Mouse (Mus musculus): ENCODE results near the gene Rassf6. TPM values are rescaled to one million over a fixed set of nuclear protein-coding genes. Genes with fewer than 3 reads are reported as not detected.

The Rassf6 gene
- total and polyA plus RNA-seq, 2 experiments from 2014 or later = 0.41 to 0.65 TPM

DNA sequence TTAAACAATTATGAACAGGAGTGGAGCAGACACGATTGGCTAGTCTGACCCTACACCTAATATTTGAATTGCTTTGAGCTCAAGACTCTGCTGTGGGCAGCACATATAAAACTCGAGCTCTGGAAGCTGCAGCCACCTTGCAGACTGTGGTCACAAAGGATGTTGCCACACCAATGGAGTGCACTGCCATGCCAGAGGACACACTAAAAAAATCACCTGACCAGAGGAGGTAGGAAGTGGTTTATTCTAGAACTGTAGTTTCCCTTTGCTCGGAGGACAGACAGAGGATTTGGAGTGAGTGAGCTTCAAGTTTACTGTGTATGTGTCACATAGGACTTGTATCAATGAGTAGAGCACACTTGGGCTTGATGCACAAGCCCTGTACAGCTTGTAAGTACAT lies 84.4 kb downstream of the Rassf6 start:
- H3K36me3 ChIP-seq (replicated peaks; ENCODE audit: control insufficient read depth, insufficient read depth, low read length) = no peaks in the 10 kb centered on the region
- H3K4me3 ChIP-seq (ENCODE audit: low read depth, low read length) = no peak overlapping the region
- TF ChIP-seq CTCF (IDR thresholded peaks at IDR 0.05; ENCODE audit: low read depth) = no peak
- TF ChIP-seq EP300 (IDR thresholded peaks at IDR 0.05; ENCODE audit: low read depth) = no peak
- ATAC-seq (ENCODE audit: insufficient read depth, low read depth) (no peak), DNase-seq (ENCODE audit: low spot score) (no peak)
- H3K4me1 ChIP-seq (ENCODE audit: control insufficient read depth, insufficient read depth) = no peaks in the 10 kb centered on the region
- no peak overlapping the region for H3K4me2 ChIP-seq (ENCODE audit: low read depth, low read length)
- H3K9ac ChIP-seq (replicated peaks; ENCODE audit: low read depth, low read length) = no peak overlapping the region
- WGBS = 71% methylated on average over 3 of the region's 3 CpGs
- no peaks in the 10 kb centered on the region for H3K9me3 ChIP-seq (replicated peaks; ENCODE audit: control insufficient read depth, low read length)
- no peaks in the 10 kb centered on the region for H3K27me3 ChIP-seq (ENCODE audit: control insufficient read depth, insufficient read depth, low read length)
- no peak overlapping the region for H3K27ac ChIP-seq (ENCODE audit: low read depth)

Other genes starting within 250 kb of the Rassf6 start
- 31.3 and 32.2 TPM in 2 replicates for gene Alb, start 179.8 kb downstream of the Rassf6 start, total RNA-seq (2014; rRNA removed; ENCODE audit: low replicate concordance)
- gene Alb, start 179.8 kb downstream of the Rassf6 start, polyA plus RNA-seq (2015; fragmentation: Nextera tagmentation; extraction: Ambion mirVana) = 0.40 and 1.2 TPM in 2 replicates
- 6.1 and 6.4 TPM in 2 replicates for gene Afp, start 149.9 kb downstream of the Rassf6 start, total RNA-seq (2014; rRNA removed; ENCODE audit: low replicate concordance)
- 0.25 and 0.51 TPM in 2 replicates for gene Afp, start 149.9 kb downstream of the Rassf6 start, polyA plus RNA-seq (2015; fragmentation: Nextera tagmentation; extraction: Ambion mirVana)
- not detected in 2 replicates for gene Afm, start 121.7 kb downstream of the Rassf6 start, total RNA-seq (2014; rRNA removed; ENCODE audit: low replicate concordance)
- gene Afm, start 121.7 kb downstream of the Rassf6 start, polyA plus RNA-seq (2015; fragmentation: Nextera tagmentation; extraction: Ambion mirVana) = not detected in 2 replicates
- not detected in 2 replicates for gene 5830473C10Rik, start 79.5 kb downstream of the Rassf6 start, total RNA-seq (2014; rRNA removed; ENCODE audit: low replicate concordance)
- not detected in 2 replicates for gene 5830473C10Rik, start 79.5 kb downstream of the Rassf6 start, polyA plus RNA-seq (2015; fragmentation: Nextera tagmentation; extraction: Ambion mirVana)
- gene Cxcl5, start 118.7 kb upstream of the Rassf6 start, total RNA-seq (2014; rRNA removed; ENCODE audit: low replicate concordance) = not detected in 2 replicates
- gene Cxcl5, start 118.7 kb upstream of the Rassf6 start, polyA plus RNA-seq (2015; fragmentation: Nextera tagmentation; extraction: Ambion mirVana) = 0.10 and 0.14 TPM in 2 replicates
- 2.9 and 4.8 TPM in 2 replicates for gene Ppbp, start 127.9 kb upstream of the Rassf6 start, total RNA-seq (2014; rRNA removed; ENCODE audit: low replicate concordance)
- 1.1 and 1.5 TPM in 2 replicates for gene Ppbp, start 127.9 kb upstream of the Rassf6 start, polyA plus RNA-seq (2015; fragmentation: Nextera tagmentation; extraction: Ambion mirVana)
- 45.1 and 102 TPM in 2 replicates for gene Pf4, start 131.8 kb upstream of the Rassf6 start, total RNA-seq (2014; rRNA removed; ENCODE audit: low replicate concordance)
- 66.0 and 73.4 TPM in 2 replicates for gene Pf4, start 131.8 kb upstream of the Rassf6 start, polyA plus RNA-seq (2015; fragmentation: Nextera tagmentation; extraction: Ambion mirVana)
- not detected in 2 replicates for gene Cxcl3, start 145.4 kb upstream of the Rassf6 start, total RNA-seq (2014; rRNA removed; ENCODE audit: low replicate concordance)
- not detected in 2 replicates for gene Cxcl3, start 145.4 kb upstream of the Rassf6 start, polyA plus RNA-seq (2015; fragmentation: Nextera tagmentation; extraction: Ambion mirVana)
- 0.19 TPM in 1 of 2 replicates, not detected in the other for gene Cxcl15, start 153.9 kb upstream of the Rassf6 start, total RNA-seq (2014; rRNA removed; ENCODE audit: low replicate concordance)
- 0.08 TPM in 1 of 2 replicates, not detected in the other for gene Cxcl15, start 153.9 kb upstream of the Rassf6 start, polyA plus RNA-seq (2015; fragmentation: Nextera tagmentation; extraction: Ambion mirVana)